Mouse (Mus musculus) hindlimb bud, embryonic 11.5 days (tissue): ENCODE results near the gene Spata48.

Experiments used
- DNase-seq: peaks from one replicate; pipeline ENCODE4 v3.0.0-alpha.2; 2012; ENCODE audit warnings: low read depth, low spot score; ENCODE audit errors: extremely low spot score

The Spata48 gene

DNA sequence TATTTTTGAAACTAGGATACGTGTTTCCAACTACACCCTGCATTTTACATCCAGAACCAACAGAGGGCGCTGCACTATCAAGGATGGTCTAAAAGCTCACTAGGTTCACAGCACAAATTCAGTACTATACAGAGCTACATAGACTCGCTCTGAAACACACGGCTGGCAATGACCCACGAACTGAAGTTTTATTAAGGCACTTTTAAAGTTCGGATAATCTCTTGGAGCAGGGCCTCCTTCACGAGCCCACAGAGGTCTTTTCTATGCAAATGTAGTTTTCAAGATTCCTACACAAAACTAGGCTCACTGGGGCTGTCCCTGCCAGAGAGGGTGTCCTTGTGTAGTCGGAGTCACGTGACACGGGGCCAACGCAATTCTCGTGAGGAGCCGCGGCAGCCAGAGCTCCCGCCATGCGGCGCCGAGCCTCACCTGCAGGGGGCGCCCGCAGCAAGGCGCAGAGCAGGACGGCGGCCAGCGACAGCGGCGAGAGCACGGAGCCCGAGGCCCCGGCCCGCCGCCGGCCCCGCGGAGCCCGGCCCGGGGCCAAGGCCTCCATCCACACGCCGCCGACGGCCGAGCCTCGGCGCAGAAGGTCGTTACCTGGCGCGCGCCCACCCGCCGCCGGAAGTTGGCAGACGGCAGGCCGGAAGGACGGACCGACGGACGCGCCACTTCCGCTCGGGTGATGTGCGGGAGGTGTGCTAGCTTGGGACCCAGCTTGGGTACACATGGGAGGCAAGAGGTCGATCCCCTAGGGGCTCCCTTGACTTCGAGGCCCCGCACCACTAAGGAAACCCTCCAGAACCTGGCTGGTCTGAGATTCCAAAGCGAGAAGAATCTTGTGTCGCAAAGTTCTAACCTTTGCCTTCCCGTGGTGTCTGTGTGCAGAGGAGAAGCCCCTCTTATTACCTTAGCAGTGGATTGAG, at the start of gene Spata48, which contains the start of gene Zpbp:
Gene Spata48 (plus strand): TSS at position 460 of the 926 bp plus-strand sequence.
Gene Zpbp (minus strand): TSS at position 774 of the 926 bp plus-strand sequence.
- peak; percentile 76 for DNase-seq

DNA sequence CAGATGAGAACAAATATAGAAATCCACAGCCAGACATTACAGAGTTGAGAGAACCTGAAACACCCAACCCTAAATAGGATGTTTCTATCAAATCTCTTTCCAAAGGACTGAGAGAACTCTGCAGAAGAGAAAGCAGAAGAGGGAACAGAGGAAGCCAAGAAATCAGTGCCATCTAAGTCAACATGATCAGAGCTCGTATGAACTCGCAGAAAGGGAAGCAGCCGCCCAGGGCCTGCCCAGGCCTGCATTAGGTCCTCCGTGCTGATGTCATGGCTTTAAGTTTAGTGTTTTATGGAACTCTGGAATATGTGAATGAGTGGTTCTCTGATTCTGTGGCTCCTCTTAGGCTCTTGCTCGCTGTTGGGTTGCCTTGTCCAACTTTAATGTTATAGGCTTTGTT, 47.7 kb upstream of the Spata48 start:
- no peak for DNase-seq

DNA sequence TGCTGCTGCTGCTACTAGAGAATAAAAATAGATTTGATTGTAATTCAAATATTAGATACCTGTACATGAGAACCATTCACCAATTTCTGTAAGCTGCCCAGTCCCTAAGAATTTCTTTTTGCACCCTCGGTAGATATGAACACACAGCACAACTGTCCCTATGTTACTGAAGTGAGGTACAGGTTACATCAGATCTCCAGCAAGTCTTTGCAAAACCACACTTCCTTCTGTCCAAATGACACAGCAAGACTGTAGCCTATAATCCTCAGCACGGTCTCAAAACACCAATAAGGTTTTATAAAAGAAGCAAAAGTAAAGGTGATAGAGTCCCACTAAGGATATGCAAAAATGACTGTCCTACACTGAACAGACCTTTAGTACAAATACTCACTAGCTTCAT, 44.5 kb upstream of the Spata48 start:
- DNase-seq = no peak

DNA sequence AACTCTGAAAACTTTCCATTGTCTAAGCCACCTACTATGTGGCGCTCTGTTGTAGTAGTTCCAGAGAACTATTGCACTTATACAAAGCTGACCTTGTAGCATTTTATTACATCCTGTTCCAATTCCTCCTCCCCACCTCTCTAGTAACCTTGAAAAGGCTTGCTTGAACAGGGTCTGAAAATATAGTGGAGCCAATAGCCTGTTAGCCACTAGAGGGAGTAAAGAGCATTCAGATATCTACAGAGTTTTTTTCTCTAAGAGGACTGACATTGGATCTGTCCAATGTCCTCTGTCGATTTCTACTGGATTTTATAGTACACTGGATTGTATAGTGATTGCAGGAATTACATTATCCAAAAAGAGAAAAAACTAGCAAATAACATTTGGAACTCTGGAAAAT, 6.9 kb upstream of the Spata48 start:
- DNase-seq = peak; percentile 2

DNA sequence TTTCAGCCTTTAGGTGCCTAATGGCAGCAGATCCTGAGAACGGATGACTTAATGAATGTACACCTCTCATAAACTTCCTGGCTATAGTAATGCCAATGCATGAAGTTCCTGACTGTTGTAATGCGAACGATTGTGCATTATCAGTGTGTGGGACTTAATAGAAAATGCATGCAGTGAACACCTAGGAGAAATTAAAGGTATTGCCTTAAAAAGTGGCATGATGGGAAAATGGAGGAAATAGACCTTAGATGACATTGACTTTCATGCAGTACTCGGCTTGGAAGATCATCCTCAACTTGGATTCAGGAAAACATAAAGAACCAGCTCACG, 632 bp downstream of the Spata48 start:
- DNase-seq = no peak

DNA sequence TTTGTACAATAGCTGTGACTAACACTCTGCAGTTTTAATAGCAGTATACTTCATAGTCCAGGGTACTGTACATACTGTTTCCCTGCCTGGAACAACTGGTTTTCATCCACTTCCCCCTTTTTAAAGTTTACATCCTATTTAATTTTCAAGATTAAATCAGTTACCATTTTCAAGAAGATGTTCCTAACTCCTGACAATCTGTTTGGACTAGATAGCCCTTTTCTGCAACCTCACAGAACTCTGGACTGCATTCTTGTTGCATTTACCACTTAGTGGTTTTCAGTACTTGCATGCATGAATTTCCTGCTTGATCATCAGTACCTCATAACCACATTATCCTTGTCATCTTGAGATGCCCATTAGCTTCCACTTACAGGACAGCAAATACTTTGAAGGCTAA, 7.0 kb downstream of the Spata48 start:
- no peak for DNase-seq

DNA sequence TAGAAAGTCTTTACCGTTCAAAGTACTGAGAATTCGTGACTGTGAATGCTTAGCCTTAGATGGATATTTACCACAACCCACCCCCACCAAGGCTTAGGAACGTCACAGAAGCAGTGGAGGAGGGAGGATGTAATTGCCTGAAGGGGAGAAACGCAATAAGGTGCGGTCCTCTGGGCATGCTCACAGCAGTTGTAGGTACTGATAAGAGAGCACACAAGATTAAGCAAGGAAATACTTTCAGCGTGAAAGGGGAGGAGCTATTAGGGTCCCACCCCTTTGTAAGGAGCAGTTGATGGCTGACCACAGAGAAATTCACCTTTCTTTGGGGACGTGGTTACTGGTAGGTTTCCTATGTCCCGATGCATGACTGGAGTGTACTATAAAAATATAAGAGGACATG, 22.5 kb downstream of the Spata48 start:
- no peak for DNase-seq

DNA sequence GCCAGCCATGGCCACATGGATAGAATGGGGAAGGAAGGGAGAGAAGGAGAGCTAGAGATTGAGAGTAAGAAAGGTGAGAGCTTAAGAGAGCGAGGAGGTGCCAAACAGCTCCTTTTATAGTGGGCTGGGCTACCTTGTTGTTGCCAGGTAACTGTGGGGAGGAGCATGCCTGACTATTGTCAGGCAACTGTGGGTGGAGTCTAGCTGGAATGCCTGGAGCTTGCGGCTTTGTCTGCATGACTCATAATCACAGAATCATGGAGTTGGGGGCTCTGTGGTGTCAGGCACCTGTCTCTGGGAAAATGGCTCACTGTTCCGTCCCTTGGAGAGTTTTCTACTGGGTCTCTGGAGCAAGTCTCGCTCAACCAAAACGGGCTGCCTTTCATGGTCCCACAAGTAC, 30.1 kb downstream of the Spata48 start:
- no peak for DNase-seq

DNA sequence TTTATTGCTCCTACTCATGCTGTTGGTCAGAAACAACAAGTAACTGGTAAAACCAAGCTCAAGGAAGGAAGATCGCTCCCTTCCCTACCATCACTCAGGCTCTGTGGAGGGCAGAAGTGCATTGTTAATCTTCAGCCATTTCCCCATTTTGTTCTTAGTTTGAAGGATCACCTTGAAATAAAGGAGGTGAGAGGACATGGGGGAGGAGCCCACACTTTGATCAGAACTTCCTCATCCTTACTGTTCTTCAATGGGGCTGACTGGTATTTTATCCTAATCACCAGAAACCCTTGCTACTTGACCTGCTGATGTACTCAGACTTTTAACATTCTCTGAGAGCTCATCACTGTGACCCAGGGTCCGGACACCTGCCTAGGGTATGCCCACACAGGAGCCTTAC, 33.8 kb downstream of the Spata48 start:
- DNase-seq = no peak

DNA sequence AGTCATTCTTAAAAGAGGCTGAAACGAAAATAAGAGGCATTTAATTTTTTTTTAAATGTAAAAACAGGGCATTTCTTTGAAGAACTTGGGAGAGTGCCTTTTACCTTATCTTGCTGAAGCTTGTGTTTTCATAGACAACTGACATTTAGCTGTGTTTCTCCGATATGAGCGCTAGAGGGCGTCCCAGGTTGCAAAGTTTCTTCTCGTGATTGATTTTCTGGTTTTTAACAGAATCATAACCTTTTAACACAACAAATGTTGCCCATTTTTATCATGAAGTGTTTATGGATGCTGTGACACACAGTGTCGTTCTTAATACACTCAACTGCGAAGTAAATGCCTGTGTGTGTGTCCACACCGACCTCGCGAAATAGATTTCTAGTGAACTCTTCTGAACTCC, 38.0 kb downstream of the Spata48 start:
- DNase-seq = peak; percentile 39

DNA sequence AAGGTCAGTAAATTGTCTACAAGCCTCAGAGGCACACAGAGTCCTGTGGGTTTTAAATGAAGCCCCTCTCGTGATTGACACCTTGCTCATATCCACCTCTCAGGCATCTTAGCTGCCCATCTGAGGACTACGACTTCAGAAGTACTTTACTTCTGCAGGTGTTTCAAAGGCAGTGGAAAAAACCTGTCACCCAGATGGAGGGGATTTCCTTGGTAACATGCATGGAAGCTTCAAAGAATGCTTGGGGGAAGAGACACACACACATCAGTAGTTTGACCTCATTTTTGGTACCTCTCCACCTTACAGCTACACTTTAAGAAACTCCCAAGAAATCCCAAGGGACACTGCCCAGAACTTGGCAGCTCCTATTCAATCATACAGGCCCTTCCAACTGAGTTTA, 44.3 kb downstream of the Spata48 start:
- no peak for DNase-seq

DNA sequence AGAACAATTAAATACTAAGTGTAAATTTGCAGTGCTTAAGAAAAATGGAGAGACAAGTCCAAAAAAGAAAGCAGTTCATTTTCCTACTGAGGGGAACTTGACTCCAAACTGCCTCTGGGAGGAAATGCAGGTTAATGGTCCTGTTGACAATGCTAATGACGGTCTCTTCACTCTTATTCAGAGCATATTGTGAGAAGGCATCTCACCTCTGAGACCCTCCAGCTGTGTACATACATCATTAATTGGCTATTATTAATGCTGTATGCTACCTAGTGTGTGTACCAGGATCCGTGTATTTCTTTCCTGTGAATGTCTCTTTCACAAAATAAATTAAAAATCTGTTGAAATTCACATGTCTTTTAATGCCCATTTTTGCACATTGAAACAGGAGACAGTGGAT, 47.5 kb downstream of the Spata48 start:
- DNase-seq = no peak

DNA sequence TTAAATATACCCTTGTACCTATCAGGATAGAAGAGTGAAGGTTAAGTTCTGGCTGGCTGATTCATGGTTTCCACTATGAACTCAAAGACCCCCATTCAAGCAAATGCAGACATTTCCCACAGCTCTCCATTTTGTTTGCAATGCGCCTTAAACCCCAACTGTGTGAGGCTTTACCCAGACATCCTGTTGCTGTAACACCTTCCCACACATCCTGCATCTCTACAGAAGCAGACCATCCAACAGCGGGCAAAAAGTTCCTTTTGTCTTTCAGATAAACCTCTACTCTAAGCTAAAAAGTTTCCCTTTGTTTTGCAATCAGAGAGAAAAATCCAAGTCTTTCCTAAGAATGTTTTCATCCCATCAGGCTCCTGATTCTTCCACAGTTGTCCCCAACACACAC, 50.2 kb downstream of the Spata48 start:
- DNase-seq = no peak

DNA sequence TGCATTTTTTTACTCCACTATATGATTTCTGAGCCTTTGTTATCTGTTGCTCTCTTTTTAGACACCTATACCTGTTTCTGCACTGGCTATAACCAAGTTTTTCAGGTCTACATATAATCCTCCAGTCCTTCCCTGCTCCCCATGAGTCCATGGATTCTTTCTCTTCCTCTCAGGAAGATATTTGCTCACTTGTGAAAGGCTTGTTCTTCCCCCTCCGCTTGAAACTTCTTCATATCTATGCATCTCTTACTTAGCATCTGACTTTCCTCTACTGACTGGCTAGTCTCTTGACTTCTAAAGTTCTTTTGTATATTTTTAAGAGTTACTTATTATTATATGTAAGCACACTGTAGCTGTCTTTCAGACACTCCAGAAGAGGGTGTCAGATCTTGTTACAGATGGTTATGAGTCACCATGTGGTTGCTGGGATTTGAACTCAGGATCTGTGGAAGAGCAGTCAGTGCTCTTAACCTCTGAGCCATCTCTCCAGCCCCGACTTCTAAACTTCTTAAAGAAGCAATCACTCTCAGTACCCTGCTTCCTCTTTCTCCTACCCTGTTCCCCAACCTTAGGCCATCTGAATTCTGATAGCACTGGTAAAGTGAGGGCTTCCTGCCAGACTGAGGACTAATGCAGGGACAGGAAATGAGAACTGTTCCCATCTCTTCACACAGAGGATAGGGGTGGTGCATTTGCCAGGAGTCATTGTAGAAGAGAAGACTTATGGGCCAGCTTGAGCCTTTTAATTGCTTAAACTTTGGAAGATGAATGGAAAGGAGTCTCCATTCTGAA, 51.3 kb downstream of the Spata48 start:
- DNase-seq = no peak

DNA sequence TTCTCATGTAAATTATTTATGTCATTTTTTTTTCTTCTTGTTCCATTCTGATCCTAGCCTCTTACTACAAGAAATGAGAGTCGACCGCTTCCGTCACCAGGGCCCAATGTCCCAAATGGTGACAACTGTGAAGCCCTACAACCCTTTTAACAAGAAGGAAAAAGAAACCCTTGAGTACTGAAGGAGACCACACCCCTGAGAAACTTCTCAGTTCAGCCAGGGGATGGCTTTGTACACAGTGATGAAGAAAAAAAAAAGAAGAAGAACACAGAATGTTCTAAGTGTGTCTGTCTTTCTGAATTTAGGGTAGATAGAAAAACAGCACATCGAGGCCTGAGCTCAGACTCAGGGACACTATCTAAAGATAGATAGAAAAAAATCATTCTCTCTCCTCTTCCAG, 53.0 kb downstream of the Spata48 start:
- DNase-seq = no peak

DNA sequence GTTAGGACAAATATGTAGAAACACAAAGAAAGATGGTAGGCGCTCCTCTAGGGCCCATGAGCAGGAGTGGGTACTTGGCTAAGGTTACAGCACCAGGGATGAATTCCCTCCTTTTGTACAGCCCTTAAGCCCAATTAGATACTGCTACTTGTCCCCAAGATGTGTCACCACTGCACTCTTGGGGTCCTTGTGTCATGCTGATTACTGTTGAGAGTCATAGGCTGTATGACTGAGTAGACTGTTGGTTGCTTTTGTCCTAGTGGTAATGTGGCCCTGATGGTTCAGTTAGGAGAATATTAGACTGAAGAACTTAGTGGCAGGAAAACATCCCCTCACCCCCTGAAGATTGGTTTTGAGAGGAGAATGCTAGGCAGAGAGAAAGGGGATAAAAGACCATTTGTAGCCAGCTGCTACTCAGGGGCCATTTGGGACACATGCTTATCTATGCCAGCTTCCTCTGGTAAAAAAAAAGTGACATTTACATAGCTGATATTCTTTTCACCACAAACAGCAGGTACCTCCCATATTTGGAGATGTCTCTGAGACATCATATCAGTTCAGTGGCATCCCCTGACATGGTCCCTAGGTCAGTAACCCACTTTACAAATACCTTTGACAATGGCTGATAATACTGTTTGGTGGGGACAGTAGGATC, 56.0 kb downstream of the Spata48 start:
- DNase-seq = no peak

DNA sequence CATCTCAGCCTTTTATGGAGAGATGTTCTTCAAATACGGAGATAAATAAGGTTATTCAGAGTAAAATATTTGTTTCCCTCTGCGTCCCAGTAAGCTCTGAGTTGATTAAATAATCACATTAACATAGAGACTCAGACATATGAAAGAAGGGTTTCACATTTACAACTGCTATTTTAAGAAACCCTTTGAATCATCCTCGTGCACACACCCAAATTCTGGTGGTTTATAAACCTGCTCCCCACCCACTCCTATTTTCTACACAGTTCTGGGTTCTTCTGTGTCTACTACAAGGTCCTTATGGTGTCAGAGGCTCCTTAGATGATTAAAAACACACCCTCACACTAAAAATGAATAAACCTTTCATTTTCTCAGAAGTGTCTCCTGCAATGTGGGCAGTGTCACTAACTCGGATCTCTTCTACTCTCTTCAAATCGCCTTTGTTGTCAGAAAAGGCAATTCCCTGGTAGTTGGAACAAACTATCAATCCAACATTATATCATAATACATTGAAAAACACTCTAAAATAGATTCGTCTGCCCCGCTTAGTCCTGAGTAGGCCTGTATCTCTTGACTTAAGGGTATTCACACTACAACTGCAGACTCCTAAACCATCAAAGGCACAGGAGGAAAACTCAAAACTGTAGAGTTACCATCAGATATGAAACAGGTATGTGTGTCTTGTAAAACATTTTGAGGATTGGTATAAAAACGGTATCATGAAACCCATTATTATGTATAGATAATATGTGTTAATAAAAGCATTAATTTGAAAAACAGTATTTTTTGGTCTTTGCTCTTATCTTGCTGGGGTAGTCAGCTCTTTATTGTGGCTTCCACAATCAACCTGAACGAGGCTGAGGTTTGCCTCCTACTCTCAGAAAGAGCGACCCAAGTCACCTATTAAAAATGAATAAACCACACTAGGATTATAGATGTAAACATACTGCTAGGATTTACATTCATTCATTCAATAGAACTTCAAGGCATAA, 57.7 kb downstream of the Spata48 start:
- no peak for DNase-seq

DNA sequence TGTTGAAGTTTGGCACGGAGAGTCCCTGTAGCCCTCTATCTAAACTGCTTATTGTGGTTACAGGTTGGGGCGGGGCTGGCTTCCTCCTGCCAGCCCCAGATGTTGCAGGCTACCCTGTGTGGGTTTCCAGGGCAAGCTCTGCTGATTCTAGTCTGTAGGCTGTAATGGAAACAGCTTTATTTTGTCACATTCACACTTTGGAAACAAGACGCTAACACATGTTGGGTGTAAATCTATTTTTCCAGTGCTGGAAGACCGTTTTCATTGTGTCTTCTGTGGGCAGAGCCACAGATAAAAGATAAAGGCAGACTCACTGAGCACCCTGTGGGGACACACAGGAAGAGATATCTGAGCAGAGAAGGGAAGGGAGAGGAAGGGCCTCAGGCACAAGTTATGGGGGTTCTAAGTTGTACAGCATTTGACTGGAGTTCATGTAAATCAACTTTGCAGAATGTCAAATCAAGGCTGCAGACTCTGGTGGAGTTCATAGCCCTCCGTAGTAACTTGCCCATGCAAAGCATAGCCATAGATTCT, 60.1 kb downstream of the Spata48 start:
- DNase-seq = no peak

DNA sequence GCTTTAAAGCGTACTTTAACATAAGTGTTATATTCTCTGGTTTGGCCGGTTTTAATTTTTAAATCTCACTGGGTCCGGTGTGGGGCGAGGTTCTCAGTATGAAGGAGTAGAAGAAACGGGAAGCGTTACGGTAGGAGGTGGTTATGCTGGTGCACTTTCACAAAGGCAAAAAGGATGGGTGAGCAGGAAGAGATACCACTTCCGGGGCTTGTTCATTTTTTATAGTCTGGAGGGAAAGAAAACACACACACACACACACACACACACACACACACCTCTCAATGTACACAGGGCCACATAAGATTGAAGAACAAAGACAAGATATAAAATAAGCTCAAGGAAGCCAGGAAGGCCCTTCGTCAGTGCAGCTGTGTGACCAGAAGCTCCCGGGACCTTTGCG, 66.9 kb downstream of the Spata48 start:
- no peak for DNase-seq

DNA sequence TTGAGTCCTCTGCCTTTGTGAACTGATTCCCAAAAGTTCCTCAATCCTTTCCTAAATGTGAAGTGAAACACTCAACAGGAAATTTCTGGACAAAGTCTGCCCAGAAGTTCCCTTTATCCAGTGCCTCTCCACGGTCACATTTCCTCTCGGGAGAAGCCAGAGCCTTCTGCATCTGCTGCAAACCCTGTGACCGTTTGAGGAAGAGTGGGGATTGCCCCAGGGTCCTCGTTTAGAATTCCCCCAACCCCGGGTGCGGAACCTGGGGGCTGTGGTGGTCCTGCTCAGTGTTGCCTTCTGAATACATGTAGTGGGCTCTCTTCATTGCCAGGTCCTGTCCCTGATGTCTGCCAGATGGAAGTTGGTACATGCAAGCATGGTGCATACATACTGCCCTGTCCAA, 67.3 kb downstream of the Spata48 start:
- no peak for DNase-seq
